Mouse (Mus musculus) heart, embryonic 12.5 days (tissue): Measurements from ENCODE around the gene Pskh1. TPM values are rescaled to one million over a fixed set of nuclear protein-coding genes. Genes with fewer than 3 reads are reported as not detected.
A peak's percentile ranks its signal among the peaks of the same experiment; 100 is the strongest.

Experiments
- ATAC-seq: fragments of 200-750 bp; cut with Nextera tagmentation; 2 replicates; pipeline ENCODE4 v1.8.0; 2017; ENCODE audit warnings: moderate TSS enrichment, moderate library complexity; ENCODE audit not compliant: insufficient number of reproducible peaks, low FRiP score
- H3K27ac ChIP-seq: fragments of 300-500 bp; sonication (generic); 2 replicates; pipeline ENCODE4 v1.5.1; 2016; ENCODE audit warnings: mild to moderate bottlenecking, moderate library complexity; ENCODE audit not compliant: poor library complexity, severe bottlenecking
- H3K27me3 ChIP-seq: fragments of 300-500 bp; sonication (generic); replicated peaks from 2 replicates; pipeline ENCODE4 v1.6.1; 2016; ENCODE audit warnings: mild to moderate bottlenecking, moderate library complexity
- H3K36me3 ChIP-seq: fragments of 300-500 bp; sonication (generic); 2 replicates; pipeline ENCODE4 v1.6.1; 2016; ENCODE audit warnings: mild to moderate bottlenecking, moderate library complexity
- H3K4me1 ChIP-seq: fragments of 300-500 bp; sonication (generic); replicated peaks from 2 replicates; pipeline ENCODE4 v1.6.1; 2016; ENCODE audit warnings: mild to moderate bottlenecking
- H3K4me2 ChIP-seq: fragments of 300-500 bp; sonication (generic); 2 replicates; pipeline ENCODE4 v1.6.1; 2016; ENCODE audit warnings: mild to moderate bottlenecking, moderate library complexity
- H3K4me3 ChIP-seq: fragments of 300-500 bp; sonication (generic); 2 replicates; pipeline ENCODE4 v1.5.1; 2016; ENCODE audit warnings: mild to moderate bottlenecking
- H3K9ac ChIP-seq: fragments of 300-500 bp; sonication (generic); 2 replicates; pipeline ENCODE4 v1.6.1; 2016; ENCODE audit warnings: mild to moderate bottlenecking, moderate library complexity
- H3K9me3 ChIP-seq: fragments of 300-500 bp; sonication (generic); replicated peaks from 2 replicates; pipeline ENCODE4 v1.6.1; 2016; ENCODE audit warnings: mild to moderate bottlenecking, moderate library complexity
- WGBS: fragments of 180-500 bp; shearing (Covaris S2); methylation state at CpG from one replicate; pipeline ENCODE4 v1.1.7; 2016; 5-methylcytosine and 5-hydroxymethylcytosine counted together
- polyA plus RNA-seq: library from polyadenylated mRNA; unstranded; fragments of >200 nt; fragmentation: Nextera tagmentation; extraction: Ambion mirVana; gene quantifications from 2 replicates; pipeline ENCODE4 v1.2.1, GENCODE M21; 2016

Gene Pskh1
- polyA plus RNA-seq, 1 experiment from 2014 or later: 27.4 TPM

GRCm38 (mm10) chr8:105897801-105898480 lies 2.3 kb upstream of the Pskh1 start:
- H3K27ac ChIP-seq: no peak overlapping the region
- H3K9ac ChIP-seq: no peak overlapping the region
- no peak for ATAC-seq
- WGBS: 70% methylated on average over 9 of the region's 9 CpGs
- H3K9me3 ChIP-seq: no peaks in the 10 kb centered on the region
- no peak overlapping the region for H3K4me3 ChIP-seq
- no peaks in the 10 kb centered on the region for H3K27me3 ChIP-seq
- no peaks in the 10 kb centered on the region; the same call in 1 of the 2 replicates for H3K36me3 ChIP-seq
- peaks cover 18% of the 10 kb centered on the region for H3K4me1 ChIP-seq
- no peak overlapping the region for H3K4me2 ChIP-seq

DNA sequence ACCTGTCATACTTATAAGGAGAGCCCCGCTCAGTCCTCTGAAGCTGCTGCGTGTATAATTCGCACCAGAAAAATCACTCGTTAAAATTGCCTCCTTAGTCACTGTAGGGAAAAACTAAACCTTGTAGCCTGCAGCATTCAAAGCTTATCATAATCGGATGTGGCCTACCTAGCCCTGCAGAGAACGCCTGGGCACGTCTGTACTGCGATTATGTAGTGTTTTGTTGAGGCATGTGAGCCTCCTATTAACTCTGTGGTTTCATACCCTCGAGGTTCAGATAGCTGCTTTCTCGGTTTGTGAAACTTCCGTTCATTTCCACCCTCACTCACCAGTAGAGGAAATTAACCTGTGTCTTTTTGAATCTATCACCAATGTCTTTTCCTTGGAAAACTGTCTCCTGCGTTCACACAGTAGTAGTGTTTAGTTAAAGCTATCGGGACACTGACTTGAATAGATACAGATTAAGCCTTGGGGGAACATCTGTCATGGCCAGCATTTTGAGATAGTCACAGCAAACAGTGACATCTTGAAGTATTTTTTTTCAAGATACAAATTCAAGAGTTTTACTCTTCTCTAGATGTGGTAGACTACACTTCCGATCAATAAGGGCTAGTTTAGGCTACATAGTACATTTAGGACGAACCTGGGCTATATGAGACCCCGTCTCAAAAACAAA lies 838 bp downstream of the Pskh1 start:
- Histone ChIP-seq H3K4me3 (peak overlapping the region; percentile 85), H3K4me1 (peaks cover 9% of the 10 kb centered on the region), H3K27me3 (no peaks in the 10 kb centered on the region), H3K9ac (peak overlapping the region; percentile 91), H3K9me3 (no peaks in the 10 kb centered on the region), H3K4me2 (peak overlapping the region; percentile 77), H3K27ac (peak overlapping the region; percentile 88), H3K36me3 (peaks cover 3% of the 10 kb centered on the region; the same call in 1 of the 2 replicates)
- no peak for ATAC-seq
- WGBS: 30% methylated on average over 16 of the region's 16 CpGs

GRCm38 (mm10) chr8:105919390-105919789 lies 19.1 kb downstream of the Pskh1 start:
- Histone ChIP-seq H3K4me3 (no peak overlapping the region), H3K36me3 (peaks cover 36% of the 10 kb centered on the region), H3K27me3 (no peaks in the 10 kb centered on the region), H3K9me3 (no peaks in the 10 kb centered on the region), H3K4me1 (peaks cover 6% of the 10 kb centered on the region), H3K9ac (no peak overlapping the region), H3K4me2 (no peak overlapping the region), H3K27ac (no peak overlapping the region)
- ATAC-seq: no peak
- 78% methylated on average over 3 of the region's 3 CpGs for WGBS

- H3K4me3 ChIP-seq: no peak overlapping the region
- H3K36me3 ChIP-seq: peaks cover 28% of the 10 kb centered on the region
- 68% methylated on average over 3 of the region's 3 CpGs for WGBS
- H3K9me3 ChIP-seq: no peaks in the 10 kb centered on the region
- H3K27me3 ChIP-seq: no peaks in the 10 kb centered on the region
- peaks cover 8% of the 10 kb centered on the region for H3K4me1 ChIP-seq
- no peak for ATAC-seq
- no peak overlapping the region for H3K9ac ChIP-seq
- no peak overlapping the region for H3K4me2 ChIP-seq
- no peak overlapping the region for H3K27ac ChIP-seq
Observed at GRCm38 (mm10) chr8:105925123-105925522, 24.9 kb downstream of the Pskh1 start.

DNA sequence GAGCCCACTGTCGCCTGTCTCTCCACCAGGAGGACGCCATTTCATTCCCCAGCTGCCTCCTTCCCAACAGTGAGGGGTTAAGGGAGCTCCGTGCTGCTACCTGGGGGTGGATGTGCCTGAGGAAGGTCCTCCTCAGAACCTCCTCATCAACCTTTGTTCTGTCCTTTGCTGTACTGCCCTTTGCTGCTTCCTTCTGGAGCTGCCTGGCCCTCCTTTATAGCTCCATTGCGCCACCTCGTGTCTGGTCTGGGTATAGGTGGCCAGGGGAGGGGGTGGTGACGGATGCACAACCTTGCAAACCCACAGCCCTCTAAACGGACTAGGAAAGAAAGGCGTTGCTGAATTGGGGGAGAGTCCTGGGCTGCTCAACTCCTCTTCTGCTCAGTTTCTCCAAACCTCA lies 30.4 kb downstream of the Pskh1 start:
- Histone ChIP-seq H3K9me3 (no peaks in the 10 kb centered on the region), H3K4me3 (no peak overlapping the region), H3K27ac (no peak overlapping the region), H3K27me3 (no peaks in the 10 kb centered on the region), H3K4me2 (no peak overlapping the region), H3K36me3 (peaks cover 42% of the 10 kb centered on the region), H3K9ac (no peak overlapping the region), H3K4me1 (peaks cover 6% of the 10 kb centered on the region; the same call in 1 of the 2 replicates)
- WGBS: 16% methylated on average over 8 of the region's 8 CpGs
- ATAC-seq: peak; percentile 13; the same call in 1 of the 2 replicates

DNA sequence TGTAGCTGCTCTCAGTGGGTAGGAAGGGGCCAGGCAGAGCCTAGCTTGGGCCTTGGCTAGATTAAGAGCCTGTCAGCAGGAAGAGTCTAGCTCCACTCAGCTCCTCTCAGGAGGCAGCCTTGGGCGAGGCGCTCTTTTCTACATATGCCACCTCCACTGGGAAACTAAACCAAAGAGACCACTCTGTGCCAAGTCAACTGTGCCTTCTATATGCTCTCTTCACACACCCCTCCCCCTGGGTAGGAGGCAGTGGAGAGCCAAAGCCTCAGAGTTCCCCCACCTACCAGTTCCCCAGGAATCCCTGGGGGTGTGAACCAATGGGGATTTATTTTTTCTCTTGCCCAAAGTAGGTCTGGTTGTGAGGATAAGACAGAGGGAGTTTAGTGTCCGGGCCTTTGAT lies 31.0 kb downstream of the Pskh1 start:
- H3K27me3 ChIP-seq: no peaks in the 10 kb centered on the region
- no peak overlapping the region for H3K27ac ChIP-seq
- H3K4me3 ChIP-seq: no peak overlapping the region
- H3K9ac ChIP-seq: no peak overlapping the region
- WGBS: 87% methylated on average over 3 of the region's 3 CpGs
- peaks cover 37% of the 10 kb centered on the region for H3K36me3 ChIP-seq
- no peak overlapping the region for H3K4me2 ChIP-seq
- no peaks in the 10 kb centered on the region for H3K9me3 ChIP-seq
- ATAC-seq: no peak
- H3K4me1 ChIP-seq: peaks cover 13% of the 10 kb centered on the region

GRCm38 (mm10) chr8:105932525-105932924 lies 32.3 kb downstream of the Pskh1 start:
- Histone ChIP-seq H3K27me3 (no peaks in the 10 kb centered on the region), H3K27ac (no peak overlapping the region), H3K9ac (no peak overlapping the region), H3K9me3 (no peaks in the 10 kb centered on the region), H3K36me3 (peaks cover 33% of the 10 kb centered on the region), H3K4me3 (no peak overlapping the region), H3K4me1 (peaks cover 18% of the 10 kb centered on the region), H3K4me2 (no peak overlapping the region)
- 82% methylated on average over 11 of the region's 11 CpGs for whole genome bisulfite sequencing
- ATAC-seq: no peak

- Histone ChIP-seq H3K27ac (no peak within 1 kb of the TSS), H3K27me3 (no peaks in the 10 kb centered on the region), H3K9ac (no peak within 1 kb of the TSS), H3K4me1 (peaks cover 24% of the 10 kb centered on the region), H3K9me3 (no peaks in the 10 kb centered on the region), H3K4me2 (no peak within 1 kb of the TSS), H3K4me3 (no peak within 1 kb of the TSS), H3K36me3 (peaks cover 30% of the 10 kb centered on the region)
- no peak for ATAC-seq
- WGBS: 89% methylated on average over 2 of the region's 2 CpGs
Observed at GRCm38 (mm10) chr8:105933762-105934161, 33.5 kb downstream of the Pskh1 start, which contains the start of gene Ctrl. Gene Ctrl (minus strand): TSS chr8:105933862.

GRCm38 (mm10) chr8:105935105-105935504 lies 34.9 kb downstream of the Pskh1 start:
- 54% methylated on average over 6 of the region's 6 CpGs for WGBS
- H3K4me2 ChIP-seq: no peak overlapping the region
- peaks cover 24% of the 10 kb centered on the region for H3K4me1 ChIP-seq
- H3K27me3 ChIP-seq: no peaks in the 10 kb centered on the region
- H3K9me3 ChIP-seq: no peaks in the 10 kb centered on the region
- no peak overlapping the region for H3K9ac ChIP-seq
- no peak overlapping the region for H3K27ac ChIP-seq
- ATAC-seq: no peak
- peaks cover 32% of the 10 kb centered on the region for H3K36me3 ChIP-seq
- H3K4me3 ChIP-seq: no peak overlapping the region

GRCm38 (mm10) chr8:105935863-105936603 lies 35.8 kb downstream of the Pskh1 start:
- Histone ChIP-seq H3K4me3 (peak overlapping the region; percentile 77), H3K9me3 (no peaks in the 10 kb centered on the region), H3K36me3 (peaks cover 34% of the 10 kb centered on the region), H3K9ac (peak overlapping the region; percentile 70), H3K27me3 (no peaks in the 10 kb centered on the region), H3K4me1 (peaks cover 22% of the 10 kb centered on the region), H3K4me2 (peak overlapping the region; percentile 86), H3K27ac (peak overlapping the region; percentile 59; the same call in 1 of the 2 replicates)
- ATAC-seq: no peak
- WGBS: 26% methylated on average over 7 of the region's 7 CpGs

DNA sequence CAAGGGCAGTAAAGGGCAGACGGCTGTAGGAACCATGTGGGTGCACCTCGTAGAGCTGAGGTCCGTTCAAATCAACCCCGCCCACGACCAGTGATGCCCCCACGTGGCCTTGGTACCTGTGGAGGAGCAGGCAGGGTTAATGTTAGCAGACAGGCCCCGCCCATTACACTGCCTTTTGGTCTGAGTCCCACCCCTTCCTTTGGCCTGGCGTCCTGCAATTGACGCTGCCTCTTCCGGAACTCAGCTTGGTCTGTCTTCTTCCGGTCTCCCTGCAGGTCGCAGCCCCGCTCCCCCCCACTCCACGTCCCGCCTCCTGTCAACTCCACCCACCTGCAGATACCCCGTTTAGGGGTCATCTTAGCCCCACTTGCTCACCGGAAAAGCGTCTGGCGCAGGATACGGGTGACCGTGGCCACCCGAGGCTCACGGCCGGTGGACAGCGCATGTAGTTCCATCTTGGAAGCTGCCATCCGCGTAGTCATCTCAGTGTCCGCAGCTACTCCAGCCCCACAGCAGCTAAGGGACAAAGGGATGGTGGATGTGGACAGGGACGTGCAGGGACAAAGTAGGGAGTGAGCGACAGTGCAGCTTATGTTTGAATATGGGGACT lies 36.7 kb downstream of the Pskh1 start:
- H3K9me3 ChIP-seq: no peaks in the 10 kb centered on the region
- peak overlapping the region; percentile 77 for H3K4me3 ChIP-seq
- WGBS: under 1% methylated on average over 30 of the region's 30 CpGs
- peak; percentile 91 for ATAC-seq
- H3K36me3 ChIP-seq: peaks cover 37% of the 10 kb centered on the region
- H3K4me2 ChIP-seq: peak overlapping the region; percentile 86
- H3K9ac ChIP-seq: peak overlapping the region; percentile 91
- H3K4me1 ChIP-seq: peaks cover 21% of the 10 kb centered on the region
- H3K27ac ChIP-seq: peak overlapping the region; percentile 95
- no peaks in the 10 kb centered on the region for H3K27me3 ChIP-seq
